Mouse (Mus musculus): ENCODE measurements at regions not wholly inside any gene's neighbourhood (a gene's known extent, or its start where the extent isn't known, plus 50 kb on each side); places are given as distances from the start of the nearest gene placed in this dataset.

GRCm38 (mm10) chr10:96325297-96325696 is 188.9 kb downstream of the Gm5426 start:
- no peak for DNase-seq (ENCODE audit: low spot score in 2 of 2)

DNA sequence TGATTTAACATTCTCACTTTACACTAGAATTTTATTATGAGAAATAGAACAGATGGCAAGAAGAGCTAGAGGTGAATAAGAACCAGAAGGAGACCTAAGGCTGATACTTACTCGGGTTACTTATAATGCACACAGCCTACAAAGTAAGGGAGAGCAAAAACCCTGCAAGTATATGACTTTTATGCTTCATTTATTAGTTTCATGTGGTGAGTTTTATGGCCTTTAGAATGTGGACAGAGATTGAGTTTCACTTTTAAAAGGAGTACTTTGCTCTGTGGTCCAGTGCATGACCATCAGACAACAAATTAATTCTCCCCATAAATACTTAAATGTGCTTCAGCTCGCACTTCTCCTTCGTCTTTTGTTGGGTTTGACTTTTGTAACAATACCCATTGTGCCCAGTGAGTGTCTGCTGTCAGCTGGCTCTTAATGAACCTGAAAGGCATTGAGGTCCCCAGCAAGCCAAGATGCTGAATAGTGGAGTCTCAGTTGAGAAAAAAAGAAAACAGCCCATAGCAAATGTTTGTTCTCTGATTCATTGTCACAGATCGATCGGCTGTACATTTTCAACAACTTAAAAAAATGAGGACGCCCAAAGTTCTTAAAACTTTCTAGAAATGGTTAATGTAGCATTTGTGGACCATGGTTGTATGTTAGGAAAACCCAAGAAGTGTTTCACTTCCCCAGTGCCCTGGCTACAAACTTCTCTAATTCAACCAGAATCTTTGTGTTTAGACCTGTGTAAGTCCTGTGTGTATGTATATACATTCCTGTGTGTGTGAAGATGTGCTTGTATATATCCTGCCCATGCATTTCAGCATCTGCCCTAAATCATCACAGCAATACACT is 194.5 kb downstream of the Gm5426 start:
- no peak for DNase-seq (ENCODE audit: low spot score in 2 of 2)

DNA sequence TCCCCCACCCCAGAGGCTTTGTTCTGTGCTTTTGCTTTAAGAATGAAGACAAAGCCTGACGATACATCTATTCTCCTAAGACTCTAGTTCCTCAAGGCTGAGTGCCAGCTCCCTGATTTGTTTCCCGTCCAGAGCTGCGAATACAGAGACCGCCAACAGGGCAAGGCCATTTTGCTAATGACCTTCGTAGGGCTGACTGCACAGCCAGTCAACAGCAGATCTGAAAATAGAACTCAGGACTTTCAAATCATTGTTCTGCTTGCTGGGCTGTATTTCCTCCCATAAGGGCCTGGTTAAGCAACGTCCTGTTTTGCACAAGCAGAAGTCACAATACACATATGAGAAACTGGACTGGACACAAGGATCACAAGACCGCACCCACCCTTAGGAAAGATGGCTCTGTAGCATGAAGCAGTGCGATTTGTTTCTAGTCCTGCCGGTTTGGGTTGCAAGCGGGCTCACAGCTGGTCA is 196.4 kb downstream of the Gm5426 start:
- DNase-seq (ENCODE audit: low spot score in 2 of 2): peak in 1 of 2 experiments; percentile 54

DNA sequence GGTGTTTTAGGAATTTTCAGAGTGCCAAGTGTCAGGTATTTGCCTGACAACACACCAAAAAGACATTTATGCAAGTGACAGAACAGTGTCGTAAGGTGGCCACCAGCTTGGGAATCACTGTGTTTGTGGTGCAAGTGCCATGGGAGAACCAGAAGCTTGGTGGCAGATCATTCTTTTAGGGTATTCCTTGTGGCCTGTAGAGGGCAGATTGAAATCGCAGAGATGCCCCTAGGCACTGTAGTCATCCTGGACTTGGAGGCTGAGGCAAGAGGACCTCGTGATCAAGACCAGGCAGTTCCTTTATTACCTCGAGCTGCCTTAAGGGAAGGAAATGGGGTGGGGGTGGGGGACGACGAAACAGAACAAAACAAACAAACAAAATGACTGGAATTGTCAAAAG is 196.8 kb downstream of the Gm5426 start:
- no peak for DNase-seq (ENCODE audit: low spot score in 2 of 2)

- no peak for DNase-seq (ENCODE audit: low spot score in 2 of 2)
These were observed 199.9 kb downstream of the Gm5426 start for GRCm38 (mm10) chr10:96336271-96336670.

DNA sequence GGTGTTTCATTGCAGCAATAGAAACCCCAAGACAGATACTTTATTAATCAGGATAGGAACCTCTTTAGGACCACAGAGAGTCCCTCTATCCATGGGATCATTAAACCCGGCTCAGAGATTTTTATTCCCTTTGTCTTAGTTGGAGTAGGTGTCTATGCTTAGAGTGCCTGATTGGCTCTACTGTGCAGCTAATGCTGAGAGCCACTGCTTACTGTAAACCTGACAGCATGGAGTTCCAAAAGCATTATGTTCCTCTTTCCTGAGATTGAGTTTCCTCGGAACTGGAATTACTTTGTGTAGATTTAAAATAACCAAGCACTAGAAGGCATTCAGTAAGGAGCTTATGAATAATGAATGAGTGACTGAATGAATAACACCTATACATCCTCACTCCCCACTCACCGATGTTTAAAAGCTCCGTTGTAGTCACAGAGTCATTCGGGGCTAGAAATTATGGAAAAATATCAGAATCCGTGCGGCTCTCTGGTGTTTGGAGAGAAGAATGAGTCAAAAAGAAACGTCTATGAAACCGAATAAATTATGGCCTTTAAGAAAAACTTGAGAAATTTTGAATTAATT is 200.8 kb downstream of the Gm5426 start:
- no peak for DNase-seq (ENCODE audit: low spot score in 2 of 2)

DNA sequence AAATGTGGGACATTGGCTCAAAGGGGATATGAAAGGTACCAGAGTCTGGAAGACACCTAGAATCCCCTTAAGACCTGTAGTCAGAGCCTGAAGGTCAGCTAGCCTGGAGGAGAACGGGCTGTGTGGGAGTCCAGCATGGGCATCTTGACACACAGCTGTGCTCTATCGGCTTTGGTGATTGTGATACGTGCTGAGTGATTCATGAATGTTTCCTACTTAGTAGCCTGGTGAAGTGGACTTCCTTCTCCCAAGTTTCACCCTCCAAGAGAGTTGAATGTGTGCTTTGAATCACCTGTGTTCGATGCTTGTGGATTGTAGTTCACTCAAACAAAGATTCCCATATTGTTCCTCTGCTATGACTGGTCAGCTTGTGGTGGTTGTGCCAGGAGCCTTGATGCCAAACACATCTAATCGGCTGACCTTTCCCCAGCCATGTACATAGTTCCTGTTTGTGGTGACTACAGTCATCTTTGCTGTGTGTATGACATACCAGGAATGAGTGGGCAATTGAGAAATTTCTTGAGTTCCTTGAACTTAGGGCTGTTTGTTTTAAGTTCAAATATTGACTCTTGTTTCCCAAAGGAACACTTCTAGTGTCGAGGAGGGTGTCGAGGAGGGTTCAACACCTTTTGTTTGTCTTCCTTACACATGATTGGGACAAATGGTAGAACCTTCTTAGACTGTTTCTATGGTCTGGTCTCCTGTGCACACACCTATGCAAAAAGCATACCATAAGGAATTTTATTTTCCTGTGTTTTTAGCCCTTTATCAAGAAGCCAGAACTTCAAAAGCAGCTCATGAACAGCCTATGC is 201.6 kb downstream of the Gm5426 start:
- DNase-seq (ENCODE audit: low spot score in 2 of 2): no peak

DNA sequence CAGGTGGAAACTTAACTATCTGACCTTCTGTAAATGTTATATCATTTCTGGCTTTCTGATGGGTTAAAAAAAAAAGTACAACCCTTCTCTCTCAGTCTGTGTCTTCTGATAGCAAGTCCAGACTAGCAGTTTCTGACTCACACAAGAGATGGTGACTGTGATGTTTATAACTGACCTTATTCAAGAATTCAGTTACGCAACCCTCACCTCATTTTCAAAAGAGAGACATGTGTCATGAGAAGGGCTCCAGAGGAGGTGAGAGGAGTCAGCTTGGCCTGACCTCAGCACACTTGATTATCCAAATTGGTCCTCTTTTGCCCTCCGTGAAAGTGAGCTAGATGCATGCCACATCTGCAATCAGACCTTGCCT is 202.2 kb downstream of the Gm5426 start:
- no peak for DNase-seq (ENCODE audit: low spot score in 2 of 2)

DNA sequence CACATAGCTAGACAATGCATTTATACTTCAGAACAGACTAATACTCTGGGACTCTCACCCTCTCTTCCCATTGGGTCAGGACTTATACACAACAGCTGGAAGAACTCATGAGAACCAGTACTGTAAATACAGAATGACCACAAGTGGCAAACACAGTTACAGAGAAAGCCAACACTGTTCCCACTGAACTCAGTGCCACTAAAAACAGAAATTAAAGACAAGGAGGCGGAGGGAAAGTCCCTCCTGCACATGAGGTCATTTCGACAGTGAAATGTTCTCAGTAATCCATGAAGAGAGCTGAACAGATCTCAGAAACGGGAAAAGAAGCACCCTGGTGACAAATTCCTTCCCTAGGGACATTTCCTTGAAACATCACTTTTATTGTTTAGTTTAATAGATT is 206.1 kb downstream of the Gm5426 start:
- no peak for DNase-seq (ENCODE audit: low spot score in 2 of 2)

DNA sequence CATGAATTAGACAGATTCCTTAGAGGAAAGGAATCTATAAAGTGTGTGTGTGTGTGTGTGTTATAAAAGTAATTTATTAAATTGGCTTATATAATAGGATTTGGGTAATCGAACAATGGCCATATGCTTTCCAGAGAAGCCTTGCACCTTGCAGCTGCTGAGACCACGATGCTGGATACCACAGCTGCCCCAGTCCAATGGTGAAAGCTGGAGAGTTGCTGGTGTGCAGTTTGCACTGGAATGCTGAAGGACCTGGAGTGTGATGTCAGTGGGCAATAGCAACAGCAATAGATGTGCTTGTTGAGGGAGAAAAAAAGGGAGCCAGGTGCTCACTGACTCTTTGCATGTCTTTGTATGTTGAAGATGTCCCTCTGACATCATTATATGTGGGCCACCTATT is 207.3 kb downstream of the Gm5426 start:
- DNase-seq (ENCODE audit: low spot score in 2 of 2): no peak

GRCm38 (mm10) chr10:96350692-96351091 is 214.3 kb downstream of the Gm5426 start:
- no peak for DNase-seq (ENCODE audit: low spot score in 2 of 2)

- no peak for DNase-seq (ENCODE audit: low spot score in 2 of 2)
These were observed 214.9 kb downstream of the Gm5426 start for GRCm38 (mm10) chr10:96351320-96351719.

DNA sequence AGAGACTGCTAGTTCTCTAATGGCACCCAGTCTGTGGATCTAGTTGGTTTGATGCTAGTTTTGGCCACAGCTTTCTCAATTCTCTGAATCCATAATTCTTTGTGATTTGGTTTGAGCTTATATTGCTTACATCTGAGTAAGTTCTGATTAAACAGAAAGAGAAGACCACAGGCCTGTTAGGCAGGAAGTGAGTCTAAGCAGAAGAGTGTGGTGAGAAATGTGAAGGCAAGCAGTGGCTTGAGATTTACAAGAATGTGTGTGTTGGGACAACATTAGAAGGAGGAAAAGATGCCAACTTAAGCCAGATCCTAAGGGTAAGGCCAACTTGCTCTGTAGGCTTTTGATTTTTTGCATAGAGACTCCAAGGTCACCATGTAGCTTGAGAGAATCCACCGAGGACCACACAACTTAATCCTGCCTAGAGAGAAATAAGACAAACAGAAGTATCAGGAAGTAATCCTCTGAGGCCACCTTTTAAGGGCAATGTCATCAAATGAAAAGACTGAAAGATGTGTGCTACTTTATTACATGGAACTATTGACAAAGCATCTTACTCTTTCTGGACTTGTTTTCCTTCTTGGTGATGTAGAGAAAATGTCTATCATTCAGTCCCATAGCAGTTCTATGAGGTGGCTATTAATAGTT is 220.7 kb downstream of the Gm5426 start:
- no peak for DNase-seq (ENCODE audit: low spot score in 2 of 2)

- no peak for DNase-seq (ENCODE audit: low spot score in 2 of 2)
These were observed 221.2 kb downstream of the Gm5426 start for GRCm38 (mm10) chr10:96357632-96358031.

DNA sequence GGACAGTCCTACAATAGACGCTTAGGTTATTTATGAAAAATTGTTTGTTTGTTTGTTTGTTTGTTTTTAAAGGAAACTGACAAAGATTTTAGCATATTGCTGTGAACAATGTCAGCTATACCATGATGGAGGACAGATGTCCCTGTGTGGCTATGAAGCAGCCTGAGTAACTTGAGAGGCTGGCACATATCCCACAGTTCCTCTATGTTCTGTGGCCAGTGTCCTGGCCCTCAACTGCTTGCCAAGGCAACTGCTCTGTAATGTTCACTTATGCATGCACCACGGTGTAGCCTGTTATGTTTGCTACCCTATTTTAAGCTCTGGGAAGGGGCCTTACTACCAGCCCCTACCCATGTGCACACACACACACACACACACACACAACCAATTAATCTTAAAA is 222.6 kb downstream of the Gm5426 start:
- DNase-seq (ENCODE audit: low spot score in 2 of 2): no peak

DNA sequence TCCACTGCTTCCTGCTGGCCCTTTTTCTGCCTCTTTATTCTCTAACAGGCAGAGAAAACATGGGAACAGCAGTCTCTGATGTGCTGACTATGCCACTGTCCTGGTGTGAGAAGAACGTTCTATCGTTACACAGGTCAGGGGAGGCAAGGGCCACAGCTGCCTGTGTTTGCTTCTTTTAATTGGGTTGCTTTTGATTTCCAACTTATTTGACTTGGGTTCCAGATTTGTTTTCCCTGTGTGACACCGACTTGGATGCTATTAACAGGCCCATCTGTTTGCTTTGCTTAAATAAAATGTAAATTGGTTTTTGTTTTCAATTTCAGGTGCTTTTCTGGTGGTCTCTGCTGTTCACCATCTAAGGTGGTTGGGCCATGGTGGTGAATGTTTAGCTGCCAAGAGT is 225.8 kb downstream of the Gm5426 start:
- DNase-seq (ENCODE audit: low spot score in 2 of 2): no peak

DNA sequence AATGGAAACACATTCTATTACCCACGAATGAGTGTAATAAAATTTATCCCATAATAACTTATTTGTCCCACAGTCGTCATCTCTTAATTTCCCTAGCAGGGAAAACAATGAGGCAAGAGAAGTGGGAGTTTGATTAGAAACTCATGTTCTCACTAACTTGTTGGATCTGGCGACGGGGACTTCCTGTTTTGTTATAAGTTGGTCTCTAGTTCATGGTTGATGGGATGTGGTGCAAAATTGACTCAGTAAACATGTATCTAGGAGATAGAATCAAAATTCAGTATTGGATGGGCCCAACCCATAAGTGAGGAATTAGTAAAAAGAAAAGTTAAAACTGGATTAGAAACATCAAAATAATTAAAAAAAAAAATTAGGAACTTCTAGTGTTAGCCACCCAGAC is 227.5 kb downstream of the Gm5426 start:
- DNase-seq (ENCODE audit: low spot score in 2 of 2): no peak

DNA sequence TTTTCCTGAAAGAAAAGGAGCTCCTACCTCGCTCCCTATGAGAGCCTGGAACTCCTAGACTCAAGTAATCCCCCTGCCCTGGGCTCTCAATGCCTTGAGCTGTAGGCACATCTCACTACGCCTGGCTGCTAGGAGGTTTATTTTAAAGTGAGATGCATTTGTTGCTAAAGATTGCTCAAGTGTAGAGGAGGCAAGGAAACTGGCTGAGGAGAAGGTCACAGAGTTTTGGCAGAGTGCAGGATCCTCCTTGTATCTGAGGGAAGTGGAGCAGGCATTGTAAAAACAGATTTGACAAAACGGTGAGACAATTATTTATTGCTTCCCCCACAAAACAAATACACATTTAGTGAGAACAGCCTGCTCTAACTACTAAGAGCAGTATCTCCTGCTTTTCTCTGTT is 228.7 kb downstream of the Gm5426 start:
- no peak for DNase-seq (ENCODE audit: low spot score in 2 of 2)

- DNase-seq (ENCODE audit: low spot score in 2 of 2): no peak
These were observed 230.5 kb downstream of the Gm5426 start for GRCm38 (mm10) chr10:96366871-96367270.

DNA sequence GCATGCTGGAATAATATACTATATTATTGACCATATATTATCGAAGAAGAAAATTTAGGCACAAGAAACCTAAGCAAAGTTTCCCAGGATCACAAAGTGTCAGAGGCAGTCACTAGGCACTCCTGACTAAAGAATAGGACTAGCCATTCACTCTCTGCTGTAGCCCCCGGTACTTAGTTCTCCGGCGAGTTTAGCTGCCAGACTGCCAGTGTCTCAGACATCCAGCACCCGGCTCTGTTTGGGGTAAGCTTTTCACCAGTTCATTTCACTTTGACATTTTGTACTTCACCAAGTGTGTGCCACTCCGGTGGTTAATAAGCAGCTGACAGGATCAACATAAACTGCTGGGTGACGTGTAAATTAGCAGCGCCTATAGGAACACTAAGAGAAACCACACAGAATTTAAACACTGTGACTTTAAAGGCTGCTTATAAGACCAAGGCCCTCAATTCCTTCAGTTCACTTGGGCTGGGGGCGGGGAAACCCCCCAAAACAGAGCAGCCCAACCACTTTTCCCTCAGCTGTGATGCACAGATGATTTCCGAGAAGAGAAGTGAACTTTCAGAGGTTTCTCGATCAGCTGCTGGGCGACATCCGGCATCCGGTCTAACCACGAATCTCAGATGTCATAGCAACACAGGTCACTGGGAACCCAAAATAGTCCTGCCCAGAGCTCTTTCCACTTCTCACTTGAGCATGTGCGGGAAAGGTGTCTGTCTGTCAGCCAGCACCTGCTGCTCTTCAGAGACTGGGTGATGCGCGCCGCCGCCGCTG is 234.3 kb downstream of the Gm5426 start:
- DNase-seq (ENCODE audit: low spot score in 2 of 2): peak in 1 of 2 experiments; percentile 4

- DNase-seq (ENCODE audit: low spot score in 2 of 2): no peak
These were observed 234.9 kb downstream of the Gm5426 start for GRCm38 (mm10) chr10:96371321-96371653.
